8 mouse cellular contexts compared by ENCODE assay signal in the genomic region with DNA sequence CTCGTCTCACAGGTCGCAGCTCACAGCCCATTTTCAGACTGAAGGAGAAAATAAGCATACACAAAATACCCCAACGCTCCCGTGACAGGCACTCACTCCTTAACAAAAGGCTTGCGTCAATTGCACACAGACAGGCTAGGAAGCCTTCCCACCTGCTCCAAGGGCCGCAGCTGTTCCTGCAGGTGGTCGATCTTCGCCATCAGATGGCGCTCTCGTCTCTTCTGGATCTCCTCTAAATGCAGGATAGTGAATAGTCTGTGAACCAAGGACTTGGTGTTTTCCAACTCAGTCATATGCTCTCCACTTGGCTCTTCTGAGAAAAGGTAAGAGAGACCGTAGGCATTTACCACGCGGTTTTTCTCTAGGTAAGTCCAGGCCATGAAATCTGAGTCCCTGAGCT. TPM values are rescaled to one million over a fixed set of nuclear protein-coding genes. Genes with fewer than 3 reads are reported as not detected.
DNase-seq lines count a peak whose midpoint lies in the region; ATAC-seq and TF ChIP-seq lines count a peak whose summit lies in the region.

No protein-coding gene starts in this region.

- DNase-seq in adrenal gland, adult (ENCODE audit: inconsistent age in 2 of 2, low spot score in 1 of 2): peak; percentile 61 to 85
- DNase-seq in adrenal gland, adult 8-10 months: no peak
- DNase-seq in cerebellum, adult 11-12 months: peak; percentile 19
- DNase-seq in hindbrain, postnatal 0 days (ENCODE audit: low spot score): peak; percentile 86
- peak; percentile 69 to 73 for DNase-seq in layer of hippocampus, postnatal 36 days
- DNase-seq in right cerebral cortex, postnatal 10 days (ENCODE audit: low spot score in 2 of 2): peak; percentile 78 to 84

- peak; percentile 84 for TF ChIP-seq CTCF in hindbrain, postnatal 0 days (IDR thresholded peaks at IDR 0.05; ENCODE audit: low read depth)

- H3K9ac ChIP-seq in forebrain, embryonic 16.5 days (replicated peaks; ENCODE audit: low read depth, low read length): no peak overlapping the region
- H3K9ac ChIP-seq in hindbrain, postnatal 0 days (replicated peaks; ENCODE audit: low read length): no peak overlapping the region

- H3K4me3 ChIP-seq in forebrain, embryonic 16.5 days (replicated peaks; ENCODE audit: low read length): no peak overlapping the region
- no peak overlapping the region for H3K4me3 ChIP-seq in hindbrain, postnatal 0 days (ENCODE audit: low read length)

- no peaks in the 10 kb centered on the region for H3K9me3 ChIP-seq in forebrain, embryonic 16.5 days (ENCODE audit: control insufficient read depth, low read length)
- no peaks in the 10 kb centered on the region for H3K9me3 ChIP-seq in hindbrain, postnatal 0 days (ENCODE audit: low read length)

- 0 out of 2 replicates have a peak, but pooled peaks cover 3% of the 10 kb centered on the region for H3K4me1 ChIP-seq in forebrain, embryonic 16.5 days (replicated peaks; ENCODE audit: control insufficient read depth, insufficient read depth, low read length)
- no peaks in the 10 kb centered on the region for H3K4me1 ChIP-seq in hindbrain, postnatal 0 days (ENCODE audit: insufficient read depth, low read length)

- no peaks in the 10 kb centered on the region for H3K36me3 ChIP-seq in forebrain, embryonic 16.5 days (ENCODE audit: control insufficient read depth, insufficient read depth)
- H3K36me3 ChIP-seq in hindbrain, postnatal 0 days (ENCODE audit: insufficient read depth, low read length): no peaks in the 10 kb centered on the region; the same call in 1 of the 2 replicates

- 8% methylated on average over 13 of the region's 13 CpGs for whole genome bisulfite sequencing in forebrain, embryonic 16.5 days
- 15% methylated on average over 13 of the region's 13 CpGs for WGBS in hindbrain, postnatal 0 days

- H3K4me2 ChIP-seq in forebrain, embryonic 16.5 days (ENCODE audit: low read length): no peak overlapping the region
- no peak overlapping the region for H3K4me2 ChIP-seq in hindbrain, postnatal 0 days (ENCODE audit: low read depth, low read length)

- no peaks in the 10 kb centered on the region for H3K27me3 ChIP-seq in forebrain, embryonic 16.5 days (replicated peaks; ENCODE audit: control insufficient read depth, insufficient read depth, low read length)
- no peaks in the 10 kb centered on the region for H3K27me3 ChIP-seq in hindbrain, postnatal 0 days (ENCODE audit: insufficient read depth, low read length)

- H3K27ac ChIP-seq in forebrain, embryonic 16.5 days (ENCODE audit: low read length): no peak overlapping the region
- H3K27ac ChIP-seq in hindbrain, postnatal 0 days: no peak overlapping the region

- ATAC-seq in forebrain, embryonic 16.5 days: peak; percentile 90
- peak; percentile 90 for ATAC-seq in hindbrain, postnatal 0 days
- ATAC-seq in megakaryocyte progenitor cell, adult 5-6 weeks (replicated peaks; ENCODE audit: poor library complexity): peak; percentile 90

RNA-seq across cellular contexts. Expression of a gene that starts 17.2 kb away (rescaled TPM):
- 10 to 100 TPM; 42.7 to 54.2 (median 47.8) TPM for total RNA-seq in adrenal gland, adult 8-10 months (2022)
- 27.4 and 29.1 TPM in 2 replicates for polyA plus RNA-seq in forebrain, embryonic 16.5 days (2015; fragmentation: Nextera tagmentation; extraction: Ambion mirVana)
- total RNA-seq in hindbrain, postnatal 0 days (2014; rRNA removed): 5.0 and 10.6 TPM in 2 replicates
- 17.5 and 25.3 TPM in 2 replicates for polyA plus RNA-seq in hindbrain, postnatal 0 days (2015; fragmentation: Nextera tagmentation; extraction: Ambion mirVana)
- total RNA-seq in layer of hippocampus, postnatal 36 days (2021): 1 to 10 TPM; 7.0 to 8.6 TPM
- 16.2 and 16.3 TPM in 2 replicates for total RNA-seq in megakaryocyte progenitor cell, adult 5-6 weeks (2015)
- 9.3 and 13.3 TPM in 2 replicates for total RNA-seq in megakaryocyte progenitor cell, adult 5-6 weeks (2017)

RNA-seq across cellular contexts. Expression of a gene that starts 40.0 kb away (rescaled TPM):
- total RNA-seq in adrenal gland, adult 8-10 months (2022): 10 to 100 TPM; 38.3 to 48.4 (median 42.9) TPM
- polyA plus RNA-seq in forebrain, embryonic 16.5 days (2015; fragmentation: Nextera tagmentation; extraction: Ambion mirVana): 32.2 and 34.0 TPM in 2 replicates
- total RNA-seq in hindbrain, postnatal 0 days (2014; rRNA removed): 28.5 and 31.3 TPM in 2 replicates
- 52.9 and 53.3 TPM in 2 replicates for polyA plus RNA-seq in hindbrain, postnatal 0 days (2015; fragmentation: Nextera tagmentation; extraction: Ambion mirVana)
- total RNA-seq in layer of hippocampus, postnatal 36 days (2021): 10 to 100 TPM; 24.3 to 27.2 TPM
- total RNA-seq in megakaryocyte progenitor cell, adult 5-6 weeks (2015): 32.2 and 40.1 TPM in 2 replicates
- total RNA-seq in megakaryocyte progenitor cell, adult 5-6 weeks (2017): 24.3 and 31.3 TPM in 2 replicates

RNA-seq across cellular contexts. Expression of a gene that starts 51.6 kb away (rescaled TPM):
- 10 to 100 TPM; 10.2 to 20.6 (median 11.2) TPM for total RNA-seq in adrenal gland, adult 8-10 months (2022)
- 4.7 and 7.4 TPM in 2 replicates for polyA plus RNA-seq in forebrain, embryonic 16.5 days (2015; fragmentation: Nextera tagmentation; extraction: Ambion mirVana)
- total RNA-seq in hindbrain, postnatal 0 days (2014; rRNA removed): 3.4 and 3.6 TPM in 2 replicates
- 6.6 and 7.4 TPM in 2 replicates for polyA plus RNA-seq in hindbrain, postnatal 0 days (2015; fragmentation: Nextera tagmentation; extraction: Ambion mirVana)
- total RNA-seq in layer of hippocampus, postnatal 36 days (2021): 1 to 10 TPM; 3.0 to 3.2 TPM
- total RNA-seq in megakaryocyte progenitor cell, adult 5-6 weeks (2015): 3.3 TPM in 2 replicates
- total RNA-seq in megakaryocyte progenitor cell, adult 5-6 weeks (2017): 4.2 and 4.4 TPM in 2 replicates
